Mouse (Mus musculus) MEL (cell line): Measurements from ENCODE around the gene Fam185a.

Experiments
- CTCF ChIP-seq, 3 experiments: IDR thresholded peaks in 2 of 3; conservative IDR thresholded peaks in 1 of 3; 2 replicates each; pipeline ENCODE4 v1.5.1; 2011 to 2012; ENCODE audit warnings: low read length in 3 of 3, low read depth in 2 of 3, mild to moderate bottlenecking in 2 of 3, improper control_type of control experiment in 1 of 3, inconsistent platforms in 1 of 3, mixed read lengths in 1 of 3, moderate library complexity in 1 of 3; ENCODE audit not compliant: control insufficient read depth in 1 of 3, insufficient read depth in 1 of 3, poor library complexity in 1 of 3, severe bottlenecking in 1 of 3
- ELF1 ChIP-seq: IDR thresholded peaks from 2 replicates; pipeline ENCODE4 v1.6.1; 2014; ENCODE audit warnings: low read depth, mild to moderate bottlenecking, inconsistent platforms, low read length, improper control_type of control experiment, moderate library complexity
- EP300 ChIP-seq, 2 experiments: IDR thresholded peaks; 2 replicates each; pipeline ENCODE4 v1.6.1; 2011; ENCODE audit warnings: improper control_type of control experiment in 2 of 2, low read length in 2 of 2, low read depth in 1 of 2, mild to moderate bottlenecking in 1 of 2
- GATA1 ChIP-seq: IDR thresholded peaks from 2 replicates; pipeline ENCODE4 v1.6.1; 2011; ENCODE audit warnings: low read depth, low read length, improper control_type of control experiment
- JUND ChIP-seq: IDR thresholded peaks from 2 replicates; pipeline ENCODE4 v1.6.1; 2011; ENCODE audit warnings: low read depth, mild to moderate bottlenecking, improper control_type of control experiment, low read length
- KAT2A ChIP-seq: conservative IDR thresholded peaks from 2 replicates; pipeline ENCODE4 v1.6.1; 2012; ENCODE audit warnings: low read depth, low read length, improper control_type of control experiment, inconsistent platforms
- MAZ ChIP-seq: IDR thresholded peaks from 2 replicates; pipeline ENCODE4 v1.6.1; 2012; ENCODE audit warnings: low read depth, mild to moderate bottlenecking, inconsistent platforms, low read length, improper control_type of control experiment
- NRF1 ChIP-seq: IDR thresholded peaks from 2 replicates; pipeline ENCODE4 v1.6.1; 2014; ENCODE audit warnings: low read depth, mild to moderate bottlenecking, inconsistent platforms, low read length, improper control_type of control experiment, moderate library complexity; ENCODE audit not compliant: poor library complexity, insufficient read depth, severe bottlenecking
- POLR2A ChIP-seq, 2 experiments: IDR thresholded peaks; 2 replicates each; pipeline ENCODE4 v1.6.1; 2011 to 2012; ENCODE audit warnings: low read length in 2 of 2, mild to moderate bottlenecking in 2 of 2, control low read depth in 1 of 2, improper control_type of control experiment in 1 of 2, low read depth in 1 of 2, moderate library complexity in 1 of 2; ENCODE audit not compliant: control insufficient read depth in 1 of 2, insufficient read depth in 1 of 2, poor library complexity in 1 of 2
- POLR2AphosphoS2 ChIP-seq: IDR thresholded peaks from 2 replicates; pipeline ENCODE4 v1.6.1; 2011; ENCODE audit warnings: low read length, improper control_type of control experiment
- POLR2AphosphoS5 ChIP-seq: IDR thresholded peaks from 2 replicates; pipeline ENCODE4 v1.6.1; 2012; ENCODE audit warnings: low read depth, borderline replicate concordance, mild to moderate bottlenecking, inconsistent platforms, low read length, moderate library complexity, mixed read lengths
- TCF12 ChIP-seq: IDR thresholded peaks from 2 replicates; pipeline ENCODE4 v1.6.1; 2014; ENCODE audit warnings: low read depth, mild to moderate bottlenecking, inconsistent platforms, low read length, improper control_type of control experiment, moderate library complexity
- USF2 ChIP-seq, 2 experiments: IDR thresholded peaks; 2 replicates each; pipeline ENCODE4 v1.6.1; 2011 to 2012; ENCODE audit warnings: improper control_type of control experiment in 2 of 2, low read length in 2 of 2, borderline replicate concordance in 1 of 2, inconsistent platforms in 1 of 2, low read depth in 1 of 2, mild to moderate bottlenecking in 1 of 2; ENCODE audit not compliant: insufficient read depth in 1 of 2
- ZC3H11A ChIP-seq: IDR thresholded peaks from 2 replicates; pipeline ENCODE4 v1.6.1; 2012; ENCODE audit warnings: low read depth, mild to moderate bottlenecking, inconsistent platforms, low read length, improper control_type of control experiment

GRCm38 (mm10) chr5:21529110-21529720, 104.5 kb downstream of the Fam185a start:
- TF ChIP-seq NRF1 = no peak
- TF ChIP-seq POLR2A (IDR thresholded peaks at IDR 0.05; ENCODE audit: control insufficient read depth in 1 of 2, insufficient read depth in 1 of 2, low read depth in 1 of 2, low read length in 2 of 2, poor library complexity in 1 of 2) = no peak
- TF ChIP-seq KAT2A = no peak
- no peak for TF ChIP-seq GATA1
- TF ChIP-seq CTCF (IDR thresholded peaks at IDR 0.05 in 2 of 3, conservative IDR thresholded peaks at IDR 0.05 in 1 of 3; ENCODE audit: control insufficient read depth in 1 of 3, insufficient read depth in 1 of 3, low read depth in 2 of 3, low read length in 3 of 3, poor library complexity in 1 of 3, severe bottlenecking in 1 of 3) = no peak
- no peak for TF ChIP-seq ZC3H11A
- TF ChIP-seq TCF12 = no peak
- TF ChIP-seq POLR2AphosphoS2 = no peak
- no peak for TF ChIP-seq POLR2AphosphoS5
- no peak for TF ChIP-seq JUND
- TF ChIP-seq EP300 (IDR thresholded peaks at IDR 0.05; ENCODE audit: low read depth in 1 of 2, low read length in 2 of 2) = no peak
- TF ChIP-seq USF2 (IDR thresholded peaks at IDR 0.05; ENCODE audit: borderline replicate concordance in 1 of 2, insufficient read depth in 1 of 2, low read depth in 1 of 2, low read length in 2 of 2) = no peak
- TF ChIP-seq MAZ = no peak
- TF ChIP-seq ELF1 = no peak
